In the genomic region with DNA sequence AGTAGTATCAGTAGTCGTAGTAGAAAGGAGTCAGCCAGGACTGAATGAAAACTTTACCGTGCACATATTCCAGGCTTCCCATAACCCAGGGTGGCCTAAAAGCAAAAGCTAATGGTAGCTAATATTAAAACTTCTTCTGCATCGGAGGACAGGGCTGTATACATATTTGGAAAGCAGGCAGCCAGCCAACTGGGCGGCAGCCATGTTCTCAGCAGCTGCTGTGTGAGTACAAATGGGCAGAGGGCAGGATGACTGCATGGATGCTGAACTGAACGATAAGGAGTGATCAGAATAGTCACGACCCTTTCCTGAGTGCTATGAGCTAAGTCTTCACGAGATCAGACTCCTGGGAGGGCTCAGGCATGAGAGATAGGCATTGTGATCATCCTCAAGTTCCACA, we compare ENCODE assay signal across 1 mouse cellular context.
TF ChIP-seq lines count a peak whose summit lies in the region.

No protein-coding gene starts in this region.

TF ChIP-seq in MEL, 35 proteins besides CTCF, POLR2A, EP300 and RAD21:
- TF ChIP-seq POLR2AphosphoS5 (IDR thresholded peaks at IDR 0.05; ENCODE audit: borderline replicate concordance, low read depth, low read length) (no peak), MEF2A (IDR thresholded peaks at IDR 0.05; ENCODE audit: extremely low read depth, insufficient replicate concordance, low read depth, low read length, poor library complexity, severe bottlenecking) (no peak), ELF1 (IDR thresholded peaks at IDR 0.05; ENCODE audit: low read depth, low read length) (no peak), ZNF384 (IDR thresholded peaks at IDR 0.05; ENCODE audit: low read depth, low read length) (no peak), TAL1 (IDR thresholded peaks at IDR 0.05; ENCODE audit: low read length) (no peak)
